Mouse (Mus musculus) embryonic facial prominence, embryonic 15.5 days (tissue): ENCODE data around the gene Mapk1ip1l. TPM values are rescaled to one million over a fixed set of nuclear protein-coding genes. Genes with fewer than 3 reads are reported as not detected.
"Not testable (repeated sequence)": the region's sequence is repeated elsewhere in the genome, so short reads cannot be mapped to it uniquely, and the experiment has no call there.

Experiments used
- ATAC-seq: fragments of 200-750 bp; cut with Nextera tagmentation; 2 replicates; pipeline ENCODE4 v1.8.0; 2017; ENCODE audit warnings: low read depth, moderate TSS enrichment; ENCODE audit not compliant: insufficient number of reproducible peaks, low FRiP score, low TSS enrichment
- H3K27ac ChIP-seq: fragments of 300-500 bp; sonication (generic); replicated peaks from 2 replicates; pipeline ENCODE4 v1.5.1; 2015; ENCODE audit warnings: mild to moderate bottlenecking, inconsistent platforms
- H3K27me3 ChIP-seq: fragments of 300-500 bp; sonication (generic); 2 replicates; pipeline ENCODE4 v1.6.1; 2015; ENCODE audit warnings: inconsistent platforms
- H3K36me3 ChIP-seq: fragments of 300-500 bp; sonication (generic); 2 replicates; pipeline ENCODE4 v1.6.1; 2015; ENCODE audit warnings: mild to moderate bottlenecking, inconsistent platforms
- H3K4me1 ChIP-seq: fragments of 300-500 bp; sonication (generic); 2 replicates; pipeline ENCODE4 v1.6.1; 2015; ENCODE audit warnings: inconsistent platforms
- H3K4me2 ChIP-seq: fragments of 300-500 bp; sonication (generic); replicated peaks from 2 replicates; pipeline ENCODE4 v1.6.1; 2015; ENCODE audit warnings: mild to moderate bottlenecking, inconsistent platforms
- H3K4me3 ChIP-seq: fragments of 300-500 bp; sonication (generic); replicated peaks from 2 replicates; pipeline ENCODE4 v1.5.1; 2015; ENCODE audit warnings: mild to moderate bottlenecking, inconsistent platforms
- H3K9ac ChIP-seq: fragments of 300-500 bp; sonication (generic); 2 replicates; pipeline ENCODE4 v1.6.1; 2015; ENCODE audit warnings: inconsistent platforms
- H3K9me3 ChIP-seq: fragments of 300-500 bp; sonication (generic); replicated peaks from 2 replicates; pipeline ENCODE4 v1.6.1; 2016; ENCODE audit warnings: inconsistent platforms
- WGBS: fragments of 180-500 bp; shearing (Covaris S2); methylation state at CpG from one replicate; pipeline ENCODE4 v1.1.7; 2015; 5-methylcytosine and 5-hydroxymethylcytosine counted together
- polyA plus RNA-seq: library from polyadenylated mRNA; unstranded; fragments of >200 nt; fragmentation: Nextera tagmentation; extraction: Ambion mirVana; gene quantifications from 2 replicates; pipeline ENCODE4 v1.2.1, GENCODE M21; 2015

Mapk1ip1l gene
- polyA plus RNA-seq, 1 experiment from 2014 or later, result 60.2 TPM

DNA sequence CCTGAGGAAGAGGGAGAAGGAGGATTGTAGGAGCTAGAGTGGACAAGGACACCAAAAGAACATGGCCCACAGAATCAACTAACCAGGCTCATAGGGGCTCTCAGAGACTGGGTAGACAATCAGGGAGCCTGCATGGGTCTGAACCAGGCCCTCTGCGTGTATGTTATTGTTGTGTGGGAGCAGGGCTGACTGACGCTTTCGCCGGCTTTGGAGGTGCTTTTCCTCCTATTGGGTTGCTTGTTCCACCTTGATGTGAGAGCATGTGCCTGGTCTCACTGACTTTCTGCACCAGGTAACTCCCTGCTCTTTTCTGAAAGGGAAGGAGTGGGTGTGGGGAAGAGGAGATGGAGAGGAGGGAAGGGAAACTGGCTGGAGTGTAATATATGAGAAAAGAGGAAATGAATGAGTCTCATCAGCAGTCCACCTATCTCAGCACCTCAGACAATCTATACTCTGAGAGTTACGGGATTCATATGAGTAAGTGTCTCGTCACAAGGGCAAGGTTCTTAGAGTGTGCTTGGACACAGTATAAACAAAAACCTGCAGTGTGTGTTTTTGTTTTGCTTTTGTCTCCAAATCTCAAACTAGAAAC lies 6.8 kb downstream of the Mapk1ip1l start:
- H3K4me1 ChIP-seq, result peaks cover 8% of the 10 kb centered on the region; the same call in 1 of the 2 replicates
- peaks cover 10% of the 10 kb centered on the region for H3K36me3 ChIP-seq
- 90% methylated on average over 6 of the region's 6 CpGs for WGBS
- no peak overlapping the region for H3K9ac ChIP-seq
- no peak overlapping the region for H3K4me3 ChIP-seq
- H3K9me3 ChIP-seq, result no peaks in the 10 kb centered on the region
- no peak overlapping the region for H3K4me2 ChIP-seq
- ATAC-seq, result no peak
- H3K27me3 ChIP-seq, result no peaks in the 10 kb centered on the region
- no peak overlapping the region for H3K27ac ChIP-seq

DNA sequence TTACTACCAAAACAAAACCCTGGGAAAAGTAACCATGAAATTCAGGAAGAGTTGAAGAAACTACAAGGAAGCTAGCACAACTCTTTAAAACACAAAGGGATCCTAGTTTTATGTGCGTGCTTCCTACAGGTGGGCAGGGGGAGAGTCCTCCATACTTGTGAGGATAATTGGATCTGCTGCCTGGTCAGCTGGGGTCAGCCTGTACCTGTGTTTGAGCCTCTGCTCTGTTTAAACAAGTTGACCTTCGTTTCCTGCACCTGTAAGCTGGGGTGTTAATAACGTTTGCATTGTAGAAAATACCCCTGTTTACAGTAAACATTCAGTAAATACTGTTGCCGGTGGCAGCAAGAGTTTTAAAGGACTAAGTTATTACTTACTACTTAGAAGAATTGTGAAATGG lies 7.9 kb downstream of the Mapk1ip1l start:
- WGBS, result 69% methylated on average over 4 of the region's 4 CpGs
- H3K9me3 ChIP-seq, result no peaks in the 10 kb centered on the region
- H3K4me1 ChIP-seq, result peaks cover 4% of the 10 kb centered on the region; the same call in 1 of the 2 replicates

DNA sequence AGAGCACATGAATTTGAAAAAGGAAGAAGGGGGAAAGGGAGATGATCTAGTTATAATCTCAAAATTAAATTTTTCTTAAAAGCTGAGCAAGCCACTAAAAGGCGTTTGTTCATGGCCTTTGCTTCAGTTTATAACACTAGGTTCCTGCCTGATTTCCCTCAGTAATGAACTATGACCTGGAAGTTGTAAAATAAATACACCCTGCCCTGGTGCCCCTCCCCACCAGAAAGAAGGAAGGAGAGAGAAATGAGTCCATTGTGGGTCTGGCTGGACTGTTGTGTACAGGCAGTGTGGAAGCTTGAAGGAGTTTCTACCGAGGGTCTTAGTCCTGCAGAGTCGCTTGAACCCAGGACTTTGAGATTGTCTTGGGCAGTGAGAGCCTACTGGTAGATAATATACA lies 9.6 kb downstream of the Mapk1ip1l start:
- H3K9ac ChIP-seq, result no peak overlapping the region
- H3K36me3 ChIP-seq, result peaks cover 34% of the 10 kb centered on the region

More for the DNA sequence above, 7.9 kb downstream of the Mapk1ip1l start:
- Histone ChIP-seq H3K4me2 (no peak overlapping the region), H3K36me3 (peaks cover 20% of the 10 kb centered on the region), H3K4me3 (no peak overlapping the region), H3K9ac (no peak overlapping the region), H3K27ac (no peak overlapping the region), H3K27me3 (no peaks in the 10 kb centered on the region)
- no peak for ATAC-seq

DNA sequence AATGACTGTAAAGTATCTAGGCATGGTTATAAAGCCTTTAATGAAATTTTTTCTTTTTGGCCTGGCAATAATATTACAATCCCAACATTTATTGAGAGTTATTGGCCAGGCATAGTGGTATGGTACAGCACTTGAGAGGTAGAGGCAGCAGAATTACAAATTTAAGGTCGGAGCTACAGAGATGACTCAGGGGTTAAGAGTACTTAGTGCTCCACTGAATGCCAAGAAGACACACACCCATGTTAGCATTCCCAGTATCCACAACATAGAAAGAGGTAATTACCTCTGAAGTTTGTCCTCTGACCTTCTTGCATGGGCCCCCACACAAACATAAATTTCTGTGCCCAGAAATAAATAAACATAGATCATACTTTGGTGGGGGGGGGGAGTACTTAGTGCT lies 11.0 kb downstream of the Mapk1ip1l start:
- no peak overlapping the region for H3K9ac ChIP-seq
- H3K4me1 ChIP-seq, result no peaks in the 10 kb centered on the region
- no peak overlapping the region for H3K27ac ChIP-seq
- peaks cover 43% of the 10 kb centered on the region for H3K36me3 ChIP-seq
- 88% methylated on average over 1 of the region's 1 CpGs for WGBS
- no peak overlapping the region for H3K4me2 ChIP-seq
- no peaks in the 10 kb centered on the region for H3K9me3 ChIP-seq
- no peak overlapping the region for H3K4me3 ChIP-seq
- ATAC-seq, result no peak
- H3K27me3 ChIP-seq, result no peaks in the 10 kb centered on the region

More for the DNA sequence above, 9.6 kb downstream of the Mapk1ip1l start:
- Histone ChIP-seq H3K27me3 (no peaks in the 10 kb centered on the region), H3K4me2 (no peak overlapping the region), H3K4me1 (peaks cover 3% of the 10 kb centered on the region; the same call in 1 of the 2 replicates), H3K9me3 (no peaks in the 10 kb centered on the region), H3K4me3 (no peak overlapping the region), H3K27ac (no peak overlapping the region)
- ATAC-seq, result no peak
- WGBS, result 86% methylated on average over 3 of the region's 3 CpGs

DNA sequence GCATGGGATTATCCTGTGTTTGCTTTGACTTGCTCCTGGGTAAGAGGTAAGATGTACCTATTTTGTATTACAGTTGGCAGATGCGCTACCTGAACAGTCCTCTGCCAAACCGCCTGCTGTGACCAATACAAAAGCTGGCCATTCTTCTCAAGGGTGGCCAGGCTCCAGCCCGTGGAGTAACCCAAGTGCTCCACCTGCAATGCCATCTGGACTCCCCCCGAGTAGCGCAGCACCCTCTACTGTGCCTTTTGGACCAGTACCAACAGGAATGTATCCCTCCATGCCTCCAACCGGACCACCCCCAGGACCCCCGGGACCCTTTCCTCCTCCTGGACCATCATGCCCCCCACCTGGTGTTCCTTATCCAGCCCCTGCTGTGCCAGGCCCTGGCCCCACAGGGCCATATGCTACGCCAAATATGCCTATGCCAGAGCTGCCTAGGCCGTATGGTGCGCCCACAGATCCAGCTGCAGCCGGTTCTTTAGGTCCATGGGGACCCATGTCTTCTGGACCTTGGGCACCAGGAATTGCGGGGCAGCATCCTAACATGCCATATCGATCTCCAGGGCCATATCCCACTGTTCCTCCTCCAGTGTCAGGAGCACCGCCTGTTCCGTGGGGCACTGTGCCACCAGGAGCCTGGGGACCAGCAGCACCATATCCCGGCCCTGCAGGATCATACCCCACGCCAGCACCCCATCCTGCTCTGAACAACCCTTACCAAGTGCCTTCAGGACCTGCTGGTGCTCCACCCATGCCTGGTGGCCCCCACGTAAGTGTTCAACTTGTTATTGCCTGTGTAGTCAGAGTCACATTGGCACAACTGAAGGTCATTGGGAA lies 12.5 kb downstream of the Mapk1ip1l start:
- no peak overlapping the region for H3K27ac ChIP-seq
- no peaks in the 10 kb centered on the region for H3K27me3 ChIP-seq
- no peak overlapping the region for H3K4me3 ChIP-seq
- H3K4me2 ChIP-seq, result no peak overlapping the region
- no peaks in the 10 kb centered on the region for H3K9me3 ChIP-seq
- no peak overlapping the region for H3K9ac ChIP-seq
- ATAC-seq, result no peak
- no peaks in the 10 kb centered on the region for H3K4me1 ChIP-seq
- 91% methylated on average over 18 of the region's 18 CpGs for WGBS
- peaks cover 54% of the 10 kb centered on the region for H3K36me3 ChIP-seq

DNA sequence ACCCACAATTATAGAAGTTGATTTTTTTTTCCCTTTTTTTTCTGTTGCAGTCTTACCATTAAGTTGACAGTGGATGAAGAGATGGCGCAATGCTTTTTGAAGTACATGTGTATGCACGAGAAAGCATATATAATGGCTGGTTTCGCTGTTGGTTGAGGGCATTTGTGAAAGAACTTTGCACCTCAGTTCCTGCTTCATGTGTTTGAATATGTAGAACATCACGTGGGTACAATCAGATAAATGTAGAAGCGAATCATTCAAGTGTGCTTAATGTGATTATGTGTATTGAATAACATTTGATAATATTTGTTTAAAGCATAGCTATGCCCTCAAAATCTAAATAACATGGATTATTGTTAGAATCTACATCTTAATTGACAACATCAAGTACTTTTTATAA lies 21.3 kb downstream of the Mapk1ip1l start:
- H3K27me3 ChIP-seq, result no peaks in the 10 kb centered on the region
- peaks cover 50% of the 10 kb centered on the region for H3K36me3 ChIP-seq
- 81% methylated on average over 5 of the region's 5 CpGs for WGBS
- no peak for ATAC-seq
- no peaks in the 10 kb centered on the region for H3K9me3 ChIP-seq
- H3K4me1 ChIP-seq, result no peaks in the 10 kb centered on the region
- no peak overlapping the region for H3K4me3 ChIP-seq
- H3K9ac ChIP-seq, result no peak overlapping the region
- H3K4me2 ChIP-seq, result no peak overlapping the region
- no peak overlapping the region for H3K27ac ChIP-seq

DNA sequence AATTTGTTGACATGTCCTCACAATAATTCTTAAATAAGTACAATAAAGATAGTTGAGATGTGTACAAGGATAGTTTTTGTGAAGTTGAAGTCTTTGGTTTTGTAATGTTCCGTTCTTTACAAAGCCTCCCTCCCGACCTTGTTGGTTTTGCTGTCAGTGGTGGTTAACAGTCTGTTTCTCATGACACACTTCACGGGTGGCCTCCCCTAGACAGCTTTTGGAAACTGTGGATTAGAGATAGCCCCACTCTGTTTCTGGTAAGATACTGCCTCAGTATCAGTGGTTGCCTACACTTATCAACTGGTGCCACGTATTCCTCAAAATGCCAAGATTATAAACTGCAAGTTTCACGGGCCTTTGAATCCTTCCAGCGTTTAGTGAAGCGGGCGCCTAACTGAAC lies 23.5 kb downstream of the Mapk1ip1l start:
- not testable (repeated sequence) for H3K27me3 ChIP-seq, H3K4me3 ChIP-seq, ATAC-seq, H3K4me1 ChIP-seq, H3K27ac ChIP-seq, H3K4me2 ChIP-seq, H3K9ac ChIP-seq, H3K9me3 ChIP-seq
- 93% methylated on average over 7 of the region's 8 CpGs for WGBS
- H3K36me3 ChIP-seq, result peaks cover 45% of the 10 kb centered on the region

DNA sequence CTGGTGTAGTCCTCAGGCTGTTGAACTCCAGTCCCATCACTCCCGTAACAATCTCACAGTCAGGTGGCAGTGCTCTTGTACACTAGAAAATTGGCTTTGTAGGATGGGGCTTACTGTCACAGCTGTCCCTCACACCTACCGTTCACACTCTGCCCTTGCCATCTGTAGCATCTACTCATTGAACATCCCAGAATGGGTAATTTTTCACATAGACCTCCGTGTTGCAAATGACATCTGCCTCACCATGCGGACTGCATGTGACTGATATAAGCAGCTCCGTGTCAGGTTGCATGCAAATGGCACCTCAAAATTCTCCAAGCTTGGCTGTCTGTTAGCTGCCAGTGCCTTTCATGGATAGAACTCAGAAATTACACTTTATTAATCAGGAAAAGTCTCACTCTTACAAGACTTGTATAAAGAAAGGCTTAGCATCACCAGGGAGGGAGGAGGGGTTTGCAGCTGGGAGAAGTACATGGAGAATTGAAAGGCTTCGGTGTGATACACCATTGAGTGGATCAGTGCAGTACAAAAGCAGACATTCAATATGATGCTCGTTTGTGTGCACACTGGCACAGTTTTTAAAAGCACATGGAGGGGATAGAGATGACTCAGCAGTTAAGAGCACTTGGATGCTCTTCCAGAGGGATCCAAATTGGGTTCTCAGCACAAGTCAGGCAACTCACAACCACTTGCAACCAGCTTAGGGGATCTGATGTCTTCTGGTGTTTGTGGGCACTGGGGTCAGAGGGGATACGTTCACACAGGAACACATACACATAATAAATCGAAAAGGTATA lies 28.1 kb downstream of the Mapk1ip1l start:
- Histone ChIP-seq H3K36me3 (peaks cover 24% of the 10 kb centered on the region), H3K4me2 (no peak overlapping the region), H3K9me3 (no peaks in the 10 kb centered on the region), H3K9ac (no peak overlapping the region), H3K4me3 (no peak overlapping the region), H3K27ac (no peak overlapping the region), H3K27me3 (no peaks in the 10 kb centered on the region), H3K4me1 (no peaks in the 10 kb centered on the region)
- ATAC-seq, result no peak
- 81% methylated on average over 9 of the region's 9 CpGs for WGBS

DNA sequence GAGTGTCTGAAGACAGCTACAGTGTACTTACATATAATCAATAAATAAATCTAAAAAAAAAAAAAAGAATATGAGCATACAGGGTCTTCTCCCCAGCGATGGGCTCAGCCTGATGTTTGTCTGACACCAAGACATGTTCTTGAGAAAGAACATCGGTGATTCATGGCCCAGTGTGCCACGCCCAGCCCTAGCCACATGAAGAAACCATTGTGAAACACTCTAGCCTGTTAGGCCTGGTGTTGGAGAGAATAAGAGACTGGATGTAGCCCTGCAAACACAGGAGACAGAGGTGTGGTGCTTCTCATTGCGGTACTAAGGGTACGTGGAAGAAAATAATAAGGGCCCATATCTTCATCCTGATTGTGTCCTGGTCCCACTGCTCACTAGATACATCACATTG lies 29.3 kb downstream of the Mapk1ip1l start:
- no peaks in the 10 kb centered on the region for H3K9me3 ChIP-seq
- 87% methylated on average over 5 of the region's 5 CpGs for WGBS
- H3K4me2 ChIP-seq, result no peak overlapping the region
- no peak overlapping the region for H3K4me3 ChIP-seq
- H3K9ac ChIP-seq, result no peak overlapping the region
- no peak for ATAC-seq
- peaks cover 22% of the 10 kb centered on the region for H3K36me3 ChIP-seq
- H3K27me3 ChIP-seq, result no peaks in the 10 kb centered on the region
- H3K4me1 ChIP-seq, result 0 out of 2 replicates have a peak, but pooled peaks cover 4% of the 10 kb centered on the region
- H3K27ac ChIP-seq, result no peak overlapping the region

DNA sequence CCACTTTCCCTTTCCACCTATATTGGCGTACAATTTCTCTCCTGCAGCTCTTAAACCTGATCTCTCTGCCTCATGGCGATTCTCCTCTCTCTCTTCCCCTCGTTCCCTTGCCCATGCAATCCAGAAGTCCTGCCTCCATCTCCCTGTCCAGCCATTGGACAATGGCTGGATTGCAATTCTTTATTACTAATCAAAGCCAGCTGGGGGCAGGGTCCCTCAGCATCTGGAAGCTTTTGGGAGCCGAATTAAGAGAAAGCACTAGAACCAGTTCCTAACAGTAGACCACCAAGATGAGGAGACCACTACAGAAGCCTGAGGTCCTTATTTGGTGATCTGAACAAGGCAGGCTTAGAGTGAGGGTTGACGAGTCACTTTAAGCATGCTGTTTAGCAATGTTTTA lies 33.9 kb downstream of the Mapk1ip1l start:
- Histone ChIP-seq H3K9ac (no peak overlapping the region), H3K4me2 (no peak overlapping the region), H3K27ac (no peak overlapping the region), H3K27me3 (no peaks in the 10 kb centered on the region), H3K36me3 (no peaks in the 10 kb centered on the region), H3K4me1 (0 out of 2 replicates have a peak, but pooled peaks cover 4% of the 10 kb centered on the region), H3K9me3 (no peaks in the 10 kb centered on the region), H3K4me3 (no peak overlapping the region)
- 24% methylated on average over 5 of the region's 5 CpGs for whole genome bisulfite sequencing
- no peak for ATAC-seq

DNA sequence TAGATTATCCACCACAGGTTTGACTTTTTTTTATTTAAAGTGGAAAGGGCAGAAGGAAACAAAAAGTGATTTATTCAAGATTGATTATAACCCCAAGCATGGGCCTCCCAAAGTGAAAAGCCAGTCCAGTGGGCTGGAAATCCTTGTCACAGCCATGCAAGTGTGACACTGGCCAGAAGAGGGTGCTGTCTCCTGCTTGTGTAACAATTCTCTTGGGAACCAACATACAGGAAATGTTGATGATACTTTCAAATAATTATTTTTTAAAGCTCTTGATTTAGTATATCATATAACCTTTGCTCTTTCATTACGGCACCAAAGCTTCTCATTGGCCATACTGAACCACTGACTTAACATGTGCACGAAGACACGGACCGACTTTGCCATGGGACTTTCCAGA lies 36.8 kb downstream of the Mapk1ip1l start:
- Histone ChIP-seq H3K9me3 (no peaks in the 10 kb centered on the region), H3K36me3 (no peaks in the 10 kb centered on the region), H3K4me2 (no peak overlapping the region), H3K27me3 (no peaks in the 10 kb centered on the region), H3K4me3 (no peak overlapping the region), H3K9ac (no peak overlapping the region), H3K4me1 (0 out of 2 replicates have a peak, but pooled peaks cover 4% of the 10 kb centered on the region), H3K27ac (no peak overlapping the region)
- 78% methylated on average over 4 of the region's 4 CpGs for WGBS
- ATAC-seq, result no peak
